Mouse (Mus musculus) spleen, postnatal 10 days (tissue): ENCODE results near the gene Ddb2.
"Not testable (repeated sequence)": the region's sequence is repeated elsewhere in the genome, so short reads cannot be mapped to it uniquely, and the experiment has no call there.

Experiments used
- DNase-seq, 2 experiments: peaks; one replicate each; pipeline ENCODE4 v3.0.0; 2021 to 2022; ENCODE audit warnings: low spot score in 2 of 2

The Ddb2 gene

GRCm38 (mm10) chr2:91255661-91256150, 18.9 kb upstream of the Ddb2 start, which contains the start of gene Pacsin3:
TSS of gene Pacsin3 (plus strand) at chr2:91255954.
- DNase-seq, result no peak

GRCm38 (mm10) chr2:91254725-91255380, 18.1 kb upstream of the Ddb2 start:
- no peak for DNase-seq

GRCm38 (mm10) chr2:91252512-91252911, 15.7 kb upstream of the Ddb2 start:
- DNase-seq, result no peak

GRCm38 (mm10) chr2:91252001-91252400, 15.2 kb upstream of the Ddb2 start:
- no peak for DNase-seq

- DNase-seq, result no peak
These were observed 11.6 kb upstream of the Ddb2 start for GRCm38 (mm10) chr2:91248366-91248765.

GRCm38 (mm10) chr2:91244557-91245228, 7.9 kb upstream of the Ddb2 start:
- DNase-seq, result no peak

GRCm38 (mm10) chr2:91243416-91243815, 6.6 kb upstream of the Ddb2 start:
- DNase-seq, result no peak

- DNase-seq, result no peak
These were observed 5.8 kb upstream of the Ddb2 start for GRCm38 (mm10) chr2:91242547-91242946.

GRCm38 (mm10) chr2:91237511-91238080, 814 bp upstream of the Ddb2 start:
- DNase-seq, result not testable (repeated sequence)

- DNase-seq, result no peak
These were observed 7.0 kb downstream of the Ddb2 start for GRCm38 (mm10) chr2:91229735-91230134.

GRCm38 (mm10) chr2:91223614-91224013, 13.2 kb downstream of the Ddb2 start:
- DNase-seq, result no peak

GRCm38 (mm10) chr2:91220501-91220900, 16.3 kb downstream of the Ddb2 start:
- DNase-seq, result no peak

GRCm38 (mm10) chr2:91217032-91217431, 19.8 kb downstream of the Ddb2 start:
- DNase-seq, result no peak

GRCm38 (mm10) chr2:91213311-91213710, 23.5 kb downstream of the Ddb2 start:
- no peak for DNase-seq

GRCm38 (mm10) chr2:91206254-91206775, 30.5 kb downstream of the Ddb2 start:
- no peak for DNase-seq

GRCm38 (mm10) chr2:91202972-91203656, 33.7 kb downstream of the Ddb2 start:
- no peak for DNase-seq

- peak; percentile 89 to 96 for DNase-seq
These were observed 34.4 kb downstream of the Ddb2 start, which contains the start of the genes Nr1h3 and Acp2 for GRCm38 (mm10) chr2:91202222-91202971. TSS of gene Nr1h3 (minus strand) at chr2:91202834. TSS of gene Acp2 (plus strand) at chr2:91202885.

GRCm38 (mm10) chr2:91198888-91199287, 37.9 kb downstream of the Ddb2 start:
- DNase-seq, result no peak

- DNase-seq, result no peak
These were observed 40.2 kb downstream of the Ddb2 start for GRCm38 (mm10) chr2:91196577-91197001.

GRCm38 (mm10) chr2:91194624-91195332, 42.0 kb downstream of the Ddb2 start:
- DNase-seq, result peak; percentile 26 to 64
